Mouse (Mus musculus): Measurements from ENCODE around the gene Flywch1.

Flywch1 gene

GRCm38 (mm10) chr17:23742210-23742793 lies 29.1 kb downstream of the Flywch1 start:
- peak; percentile 64 for DNase-seq

GRCm38 (mm10) chr17:23741359-23742209 lies 29.8 kb downstream of the Flywch1 start:
- peak; percentile 68 for DNase-seq

GRCm38 (mm10) chr17:23740598-23741021 lies 30.8 kb downstream of the Flywch1 start, which contains the start of gene Paqr4:
Gene Paqr4 (minus strand): TSS chr17:23740867.
- DNase-seq: peak; percentile 75

GRCm38 (mm10) chr17:23740136-23740584 lies 31.2 kb downstream of the Flywch1 start:
- peak; percentile 96 for DNase-seq

GRCm38 (mm10) chr17:23739202-23740135 lies 31.9 kb downstream of the Flywch1 start:
- DNase-seq: peak; percentile 66

- DNase-seq: no peak
These were observed 32.6 kb downstream of the Flywch1 start for GRCm38 (mm10) chr17:23738836-23739201.

- peak; percentile 62 for DNase-seq
These were observed 33.6 kb downstream of the Flywch1 start for GRCm38 (mm10) chr17:23737493-23738445.

GRCm38 (mm10) chr17:23734341-23734740 lies 37.1 kb downstream of the Flywch1 start:
- no peak for DNase-seq

- DNase-seq: no peak
These were observed 41.0 kb downstream of the Flywch1 start for GRCm38 (mm10) chr17:23730441-23730840.

GRCm38 (mm10) chr17:23726758-23727142 lies 44.7 kb downstream of the Flywch1 start:
- DNase-seq: peak; percentile 88

- DNase-seq: peak; percentile 96
These were observed 45.2 kb downstream of the Flywch1 start, which contains the start of gene Pkmyt1 for GRCm38 (mm10) chr17:23725999-23726757. Gene Pkmyt1 (plus strand): TSS chr17:23726336.

GRCm38 (mm10) chr17:23725477-23725876 lies 45.9 kb downstream of the Flywch1 start:
- no peak for DNase-seq

- DNase-seq: no peak
These were observed 48.9 kb downstream of the Flywch1 start, which contains the start of gene 1520401A03Rik for GRCm38 (mm10) chr17:23722376-23723125. Gene 1520401A03Rik (minus strand): TSS chr17:23722783.

GRCm38 (mm10) chr17:23721886-23722285 lies 49.5 kb downstream of the Flywch1 start:
- DNase-seq: no peak

- DNase-seq: no peak
These were observed 51.9 kb downstream of the Flywch1 start for GRCm38 (mm10) chr17:23719455-23719854.

- DNase-seq: no peak
These were observed 54.4 kb downstream of the Flywch1 start for GRCm38 (mm10) chr17:23717003-23717402.

GRCm38 (mm10) chr17:23706212-23706611 lies 65.2 kb downstream of the Flywch1 start:
- peak; percentile 79 for DNase-seq

- no peak for DNase-seq
These were observed 65.8 kb downstream of the Flywch1 start for GRCm38 (mm10) chr17:23705525-23706104.

GRCm38 (mm10) chr17:23704741-23705140 lies 66.7 kb downstream of the Flywch1 start:
- no peak for DNase-seq

GRCm38 (mm10) chr17:23703301-23703700 lies 68.1 kb downstream of the Flywch1 start:
- no peak for DNase-seq
